26 mouse cellular contexts compared by ENCODE assay signal in genomic region chr5:91027840-91028239, GRCm38 (mm10). TPM values are rescaled to one million over a fixed set of nuclear protein-coding genes. Genes with fewer than 3 reads are reported as not detected.
"Had no signal": no experiment of that assay in that cellular context is flagged by ENCODE, and none has a peak within 500 bp of the region (broad histone marks: within the 10 kb centered on the region; RNA-seq: fewer than 3 reads in every experiment).

No protein-coding gene starts in this region.

- H3K36me3 ChIP-seq: liver, embryonic 12.5 days; lung, embryonic 15.5 days; midbrain, embryonic 10.5 days; midbrain, embryonic 12.5 days; neural tube, embryonic 15.5 days had no signal

- H3K27ac ChIP-seq: liver, embryonic 12.5 days; liver, embryonic 14.5 days; lung, embryonic 15.5 days; midbrain, embryonic 10.5 days; midbrain, embryonic 12.5 days; neural tube, embryonic 13.5 days; neural tube, embryonic 15.5 days had no signal

- H3K4me2 ChIP-seq: liver, embryonic 12.5 days; lung, embryonic 15.5 days; midbrain, embryonic 12.5 days; neural tube, embryonic 13.5 days; neural tube, embryonic 15.5 days had no signal

- H3K27me3 ChIP-seq: liver, embryonic 12.5 days; lung, embryonic 15.5 days; midbrain, embryonic 12.5 days; neural tube, embryonic 13.5 days; neural tube, embryonic 15.5 days had no signal

- H3K9me3 ChIP-seq: liver, embryonic 12.5 days; lung, embryonic 15.5 days; midbrain, embryonic 10.5 days; midbrain, embryonic 12.5 days; neural tube, embryonic 13.5 days; neural tube, embryonic 15.5 days had no signal

- H3K9ac ChIP-seq: liver, embryonic 12.5 days; liver, embryonic 14.5 days; lung, embryonic 15.5 days; midbrain, embryonic 12.5 days; neural tube, embryonic 13.5 days; neural tube, embryonic 15.5 days had no signal

- DNase-seq: lung, adult 18-20 months; lung, postnatal 36 days; midbrain, embryonic 14.5 days; retina, postnatal 1 day; right cerebral cortex, adult 18-20 months; right cerebral cortex, postnatal 25 days; right cerebral cortex, postnatal 4 days; spleen, adult 18-20 months; thymus, adult 18-20 months; thymus, postnatal 14 days; thymus, postnatal 36 days had no signal

- H3K4me1 ChIP-seq: liver, embryonic 12.5 days; lung, embryonic 15.5 days; midbrain, embryonic 10.5 days; midbrain, embryonic 12.5 days; neural tube, embryonic 13.5 days; neural tube, embryonic 15.5 days had no signal

- H3K4me3 ChIP-seq: liver, embryonic 12.5 days; lung, embryonic 15.5 days; midbrain, embryonic 10.5 days; midbrain, embryonic 12.5 days; myocyte; neural tube, embryonic 13.5 days; neural tube, embryonic 15.5 days had no signal

- ATAC-seq: liver, embryonic 12.5 days; midbrain, embryonic 16.5 days had no signal

RNA-seq across cellular contexts. Expression of gene Epgn, which starts 0.6 kb away (rescaled TPM):
- polyA plus RNA-seq: liver, adult 2 months; liver, embryonic 12.5 days; liver, embryonic 16.5 days; neural tube, embryonic 15.5 days; small intestine, adult 2 months; stomach, embryonic 14.5 days had no signal

RNA-seq across cellular contexts. Expression of gene Ereg, which starts 46.6 kb away (rescaled TPM):
- polyA plus RNA-seq: midbrain, embryonic 10.5 days; midbrain, embryonic 12.5 days; midbrain, embryonic 14.5 days; midbrain, embryonic 16.5 days; neural tube, embryonic 11.5 days; neural tube, embryonic 13.5 days; neural tube, embryonic 15.5 days; testis, adult 2 months had no signal
